Mouse (Mus musculus) thymus, adult 2 months (tissue): Measurements from ENCODE around the gene Zfp488.

Experiments used
- CTCF ChIP-seq: fragments of 200-500 bp; IDR thresholded peaks from 2 replicates; pipeline ENCODE4 v1.5.1; 2012; ENCODE audit warnings: mild to moderate bottlenecking, control low read depth, low read length, moderate library complexity, borderline replicate concordance; ENCODE audit not compliant: control insufficient read depth, poor library complexity, insufficient read depth; ENCODE audit errors: extremely low read depth
- POLR2A ChIP-seq: fragments of 200-500 bp; IDR thresholded peaks from 2 replicates; pipeline ENCODE4 v1.6.1; 2012; ENCODE audit warnings: mild to moderate bottlenecking, low read length, control low read depth, moderate library complexity; ENCODE audit not compliant: control insufficient read depth, poor library complexity, insufficient read depth; ENCODE audit errors: extremely low read depth

GRCm38 (mm10) chr14:33922771-33923167 lies 55.8 kb downstream of the Zfp488 start:
- TF ChIP-seq CTCF (no peak), POLR2A (no peak)
